Mouse (Mus musculus): ENCODE results near the gene BC051142.

Gene BC051142

DNA sequence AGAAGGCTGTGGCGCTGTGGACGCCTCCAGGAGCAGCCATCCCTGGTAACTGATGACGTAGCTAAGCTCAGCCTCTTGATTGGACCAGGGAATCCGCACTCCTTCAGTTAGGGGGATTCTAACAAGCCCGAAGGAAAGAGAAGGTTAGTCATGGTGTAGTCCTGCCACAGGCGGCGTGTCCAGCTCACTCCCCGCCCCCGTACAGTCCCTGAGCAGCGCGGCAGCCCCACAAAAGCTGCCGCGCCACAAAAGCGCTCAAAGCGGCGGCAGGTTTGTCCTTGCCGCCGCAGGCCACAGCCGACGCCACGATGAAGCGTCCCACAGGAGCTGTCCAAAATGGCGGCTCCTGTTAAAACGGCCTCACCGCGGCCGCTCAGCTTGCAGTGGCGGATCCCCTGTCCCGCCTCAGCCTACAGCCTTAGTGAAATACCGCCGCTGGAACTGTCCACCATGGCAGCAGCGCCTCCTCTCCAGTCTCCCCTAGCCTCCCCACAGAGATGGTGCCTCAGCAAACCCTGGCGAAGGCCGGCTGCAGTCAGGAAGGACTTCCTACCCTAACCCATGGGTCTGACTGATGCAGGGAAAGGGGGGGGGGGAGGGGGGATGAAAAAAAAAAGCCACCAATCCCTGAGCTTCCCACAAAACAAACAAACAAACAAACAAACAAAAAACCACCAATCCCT is at the start of gene BC051142:
TSS of gene BC051142 (plus strand) at position 110 of the 683 bp plus-strand sequence.
- DNase-seq (ENCODE audit: extremely low read depth, low read depth, low spot score) = no peak

DNA sequence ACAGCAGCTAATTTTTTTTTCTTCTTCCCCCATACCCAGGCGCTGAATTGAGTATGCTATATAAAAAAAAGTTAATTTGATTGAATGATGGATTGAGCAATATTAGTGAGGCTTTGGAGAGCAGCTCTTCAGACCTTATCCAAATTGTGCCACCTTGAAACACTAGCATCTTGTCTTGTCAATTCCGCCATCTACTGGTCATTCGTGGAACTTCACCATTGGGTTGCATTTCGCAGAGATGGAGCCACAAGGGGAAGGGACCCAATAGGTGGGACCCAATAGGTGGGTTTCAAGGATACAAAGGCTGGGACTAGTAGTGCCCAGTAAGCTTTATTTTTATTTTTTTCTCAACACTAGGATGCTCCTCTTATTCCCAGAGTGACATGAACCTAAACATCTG is 49.2 kb upstream of the BC051142 start:
- DNase-seq (ENCODE audit: extremely low read depth, low read depth, low spot score) = no peak

DNA sequence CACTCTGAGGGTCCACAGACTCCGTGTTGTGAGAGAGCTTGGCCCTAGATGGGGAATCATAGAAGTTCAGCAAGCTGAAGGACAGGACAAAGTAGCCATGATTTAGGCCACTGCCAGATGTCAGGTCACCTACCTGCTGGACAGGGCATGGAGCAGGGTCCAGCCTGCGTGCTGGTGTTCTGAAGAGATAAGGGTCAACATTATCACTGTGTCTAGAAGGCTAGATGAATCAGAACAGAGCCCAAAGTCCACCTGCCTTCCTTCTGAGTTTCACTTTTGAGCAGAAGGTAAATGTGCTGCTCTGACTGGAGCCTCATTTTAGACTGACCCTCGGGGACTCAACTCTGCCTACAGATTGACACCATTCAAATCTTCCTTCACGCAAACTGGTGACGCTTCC is 44.1 kb upstream of the BC051142 start, which contains the start of gene Btnl2:
TSS of gene Btnl2 (plus strand) at position 284 of the 400 bp plus-strand sequence.
- no peak for DNase-seq (ENCODE audit: extremely low read depth, low read depth, low spot score)

DNA sequence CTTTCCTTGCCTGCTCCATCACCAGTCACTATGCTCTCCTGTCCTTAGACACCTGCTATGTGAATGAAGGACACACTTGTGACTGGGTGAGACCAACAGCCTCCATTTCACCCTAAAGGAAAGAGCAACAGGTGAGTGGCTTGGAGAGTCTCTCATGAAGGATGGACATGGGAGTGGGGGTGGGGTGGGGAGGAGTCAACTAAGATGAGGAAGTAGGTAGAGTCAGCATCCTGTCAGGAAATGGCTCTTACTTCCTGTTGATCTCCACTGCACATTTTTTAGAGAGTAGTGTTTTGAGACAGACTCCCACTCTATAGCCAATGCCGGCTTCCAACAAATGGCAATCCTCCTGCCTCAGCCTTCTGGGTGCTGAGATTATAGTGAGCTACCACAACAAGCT is 43.7 kb upstream of the BC051142 start:
- no peak for DNase-seq (ENCODE audit: extremely low read depth, low read depth, low spot score)

DNA sequence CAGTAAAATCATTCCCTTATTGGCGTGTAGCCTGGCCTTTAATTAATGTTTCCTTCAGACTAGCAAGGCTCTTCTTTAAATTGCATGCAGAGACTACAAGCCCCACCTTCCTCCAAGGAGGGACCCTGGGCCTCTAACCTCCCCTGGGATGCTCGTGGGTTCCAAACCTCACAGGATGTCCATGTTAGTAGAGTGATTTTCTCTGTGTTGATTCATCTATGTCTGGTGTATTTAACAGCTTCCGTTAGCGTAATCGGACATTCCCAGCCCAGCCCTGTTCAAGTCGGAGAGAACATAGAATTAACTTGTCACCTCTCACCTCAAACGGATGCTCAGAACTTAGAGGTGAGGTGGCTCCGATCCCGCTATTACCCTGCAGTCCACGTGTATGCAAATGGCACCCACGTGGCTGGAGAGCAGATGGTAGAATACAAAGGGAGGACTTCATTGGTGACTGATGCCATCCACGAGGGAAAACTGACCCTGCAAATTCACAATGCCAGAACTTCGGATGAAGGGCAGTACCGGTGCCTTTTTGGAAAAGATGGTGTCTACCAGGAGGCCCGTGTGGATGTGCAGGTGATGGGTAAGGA is 35.6 kb upstream of the BC051142 start:
- no peak for DNase-seq (ENCODE audit: extremely low read depth, low read depth, low spot score)

DNA sequence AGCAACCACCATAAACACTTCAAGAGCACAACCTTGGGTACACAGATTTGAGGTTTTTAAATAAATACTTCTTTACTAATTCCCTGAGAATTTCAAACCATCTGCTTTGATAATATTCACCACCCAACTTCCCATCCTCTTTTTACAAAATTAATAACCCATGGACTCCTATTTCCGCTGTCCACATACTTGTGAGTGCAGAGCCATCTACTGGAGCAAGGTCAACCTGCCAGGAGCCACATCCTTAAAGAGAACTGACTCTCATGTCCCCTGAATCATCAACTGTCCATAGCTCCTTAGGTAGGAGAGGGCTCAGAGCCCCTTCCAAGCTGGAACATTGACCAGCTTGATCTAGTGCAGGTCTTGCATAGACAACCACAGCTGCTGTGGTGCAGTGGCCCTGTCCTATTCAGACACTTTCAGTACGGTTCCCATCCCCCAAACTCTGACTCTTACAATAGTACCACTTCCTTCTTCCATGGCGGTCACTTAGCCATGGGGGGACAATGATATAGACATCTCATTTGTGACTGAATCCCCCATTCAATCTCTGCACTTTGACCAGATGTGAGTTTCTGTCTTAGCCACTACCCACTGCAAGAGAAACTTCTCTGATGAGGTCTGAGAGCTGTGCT is 34.8 kb upstream of the BC051142 start:
- no peak for DNase-seq (ENCODE audit: extremely low read depth, low read depth, low spot score)

DNA sequence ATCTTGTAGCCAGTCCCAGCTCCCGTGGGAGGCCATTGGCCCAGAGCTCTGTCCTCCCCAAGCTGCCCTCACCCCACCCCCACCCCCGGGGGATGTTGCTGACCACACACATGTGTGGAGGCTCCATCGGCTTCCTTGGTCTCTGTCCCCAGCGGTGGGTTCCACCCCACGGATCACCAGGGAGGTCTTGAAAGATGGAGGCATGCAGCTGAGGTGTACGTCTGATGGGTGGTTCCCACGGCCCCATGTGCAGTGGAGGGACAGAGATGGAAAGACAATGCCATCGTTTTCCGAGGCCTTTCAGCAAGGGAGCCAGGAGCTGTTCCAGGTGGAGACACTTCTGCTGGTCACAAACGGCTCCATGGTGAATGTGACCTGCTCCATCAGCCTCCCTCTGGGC is 33.6 kb upstream of the BC051142 start:
- no peak for DNase-seq (ENCODE audit: extremely low read depth, low read depth, low spot score)

DNA sequence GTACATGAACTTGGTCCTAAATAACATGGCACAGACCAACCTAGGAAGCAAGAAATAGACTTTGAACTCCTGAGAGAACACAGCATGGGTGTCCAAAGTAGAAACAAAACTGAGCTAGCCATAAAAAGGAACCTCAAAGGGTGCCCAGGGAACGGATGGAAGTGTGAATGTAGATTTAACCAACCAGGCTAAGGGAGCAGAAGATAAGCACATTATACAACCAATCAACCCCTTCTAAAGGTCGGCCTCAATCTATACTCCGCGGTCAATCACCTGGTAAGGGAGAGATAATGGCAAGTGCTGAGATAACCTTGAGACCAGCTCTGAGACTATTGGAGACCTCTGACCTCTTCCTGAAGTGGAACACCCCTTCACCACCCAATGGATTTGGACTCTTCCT is 28.1 kb upstream of the BC051142 start:
- no peak for DNase-seq (ENCODE audit: extremely low read depth, low read depth, low spot score)

DNA sequence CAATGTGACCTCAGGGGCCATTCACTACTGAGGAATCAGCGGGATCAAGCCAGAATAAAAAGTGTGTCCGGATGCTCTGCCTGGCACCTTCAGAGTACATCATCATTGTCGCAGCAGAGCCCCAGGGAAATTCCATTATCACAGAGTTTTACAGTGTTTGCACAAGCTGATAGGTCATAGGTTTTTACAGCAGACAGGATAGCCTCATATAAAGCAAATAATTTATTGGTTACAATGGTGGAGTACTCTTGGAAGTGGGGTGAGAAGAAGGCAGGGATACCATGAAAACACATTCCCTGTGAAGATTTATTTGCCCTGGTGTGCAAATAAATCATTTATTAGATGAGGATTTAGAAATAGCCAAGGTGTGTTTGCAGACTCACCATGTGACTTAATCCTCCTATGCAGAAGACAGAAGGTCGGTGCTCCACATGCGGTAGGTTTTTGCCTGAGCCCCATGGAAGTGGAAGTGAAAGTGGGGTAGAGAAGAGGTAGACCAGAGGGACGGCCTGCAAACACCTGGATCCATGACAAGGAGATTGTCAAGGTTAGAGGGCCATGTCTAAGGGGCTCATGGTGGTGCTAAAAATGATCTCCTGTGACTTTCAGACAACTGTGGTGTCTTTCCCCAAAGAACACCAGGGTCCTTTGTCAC is 25.4 kb upstream of the BC051142 start:
- DNase-seq (ENCODE audit: extremely low read depth, low read depth, low spot score) = no peak

DNA sequence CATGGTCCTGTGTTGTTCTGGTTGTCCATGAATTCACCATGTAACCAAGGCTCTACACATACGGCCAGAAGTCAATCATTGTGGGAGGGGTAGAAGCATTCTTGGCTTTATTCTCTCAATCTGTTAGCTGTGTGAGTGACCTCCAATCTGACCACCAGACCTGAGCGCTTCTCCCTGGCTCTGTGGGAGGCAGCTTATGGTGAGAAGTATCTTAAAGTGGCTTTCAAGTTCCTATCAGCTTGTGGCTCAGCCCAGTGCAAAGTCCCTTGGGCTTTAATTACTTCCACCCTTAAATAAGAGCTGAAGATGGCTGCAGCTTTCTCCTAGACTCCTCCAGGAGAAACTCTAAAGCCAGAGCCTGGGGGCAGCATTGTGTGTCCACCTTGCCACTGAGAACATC is 21.8 kb upstream of the BC051142 start, which contains the start of gene Btnl1:
TSS of gene Btnl1 (plus strand) at position 286 of the 400 bp plus-strand sequence.
- DNase-seq (ENCODE audit: extremely low read depth, low read depth, low spot score) = no peak

DNA sequence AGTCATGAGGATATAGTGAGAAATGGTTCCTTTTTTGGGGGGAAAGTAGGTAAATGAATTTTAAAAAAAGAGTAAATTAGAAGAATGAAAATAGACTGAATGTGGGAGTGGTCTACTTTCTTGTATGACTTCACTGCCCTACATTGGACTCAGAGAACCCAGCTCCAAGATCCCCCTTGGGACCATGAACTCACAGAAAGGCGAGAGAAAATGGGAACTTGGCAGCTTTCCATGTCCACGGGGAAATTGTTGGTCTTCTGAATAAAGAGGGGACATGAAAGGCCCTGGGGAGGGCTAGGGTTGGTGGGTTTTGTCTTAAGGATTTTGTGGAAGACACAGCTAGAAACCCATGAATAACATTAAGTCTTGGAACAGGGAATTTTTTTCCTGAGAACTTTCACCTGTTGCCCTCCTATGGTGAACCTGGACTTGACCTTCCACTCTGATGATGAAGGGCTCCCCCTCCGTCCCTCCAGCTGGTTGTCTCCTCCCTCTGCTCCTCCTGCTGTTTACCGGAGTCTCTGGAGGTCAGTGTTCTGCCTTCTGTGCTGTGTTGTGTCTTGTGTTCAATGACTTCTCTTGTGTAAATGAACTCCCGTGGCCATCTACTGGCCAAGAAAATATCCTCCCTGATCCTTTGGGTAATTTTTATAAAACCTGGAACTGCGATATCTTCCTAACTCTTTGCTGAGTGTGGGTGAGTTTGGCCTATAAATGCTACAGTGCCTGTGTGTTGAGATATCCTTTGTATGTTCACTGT is 21.0 kb upstream of the BC051142 start:
- DNase-seq (ENCODE audit: extremely low read depth, low read depth, low spot score) = no peak

DNA sequence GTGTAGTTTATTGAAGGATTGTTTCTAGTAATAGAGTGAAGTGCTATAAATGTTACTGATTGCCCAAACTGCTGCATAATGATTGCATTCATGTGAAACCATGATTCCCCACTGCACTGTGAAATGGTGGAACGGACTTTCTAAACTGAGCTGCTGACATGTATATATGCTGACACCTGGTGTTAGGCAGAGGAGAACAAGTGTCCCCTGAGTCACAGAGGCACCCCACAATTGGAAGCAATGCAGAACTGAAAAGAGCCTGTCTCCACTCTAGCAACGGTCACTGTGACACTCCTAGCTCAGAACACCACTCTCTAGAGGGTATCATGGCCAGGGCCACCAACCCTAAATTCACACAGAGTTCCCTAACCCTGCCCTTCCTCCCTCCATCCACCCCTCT is 19.9 kb upstream of the BC051142 start:
- no peak for DNase-seq (ENCODE audit: extremely low read depth, low read depth, low spot score)

DNA sequence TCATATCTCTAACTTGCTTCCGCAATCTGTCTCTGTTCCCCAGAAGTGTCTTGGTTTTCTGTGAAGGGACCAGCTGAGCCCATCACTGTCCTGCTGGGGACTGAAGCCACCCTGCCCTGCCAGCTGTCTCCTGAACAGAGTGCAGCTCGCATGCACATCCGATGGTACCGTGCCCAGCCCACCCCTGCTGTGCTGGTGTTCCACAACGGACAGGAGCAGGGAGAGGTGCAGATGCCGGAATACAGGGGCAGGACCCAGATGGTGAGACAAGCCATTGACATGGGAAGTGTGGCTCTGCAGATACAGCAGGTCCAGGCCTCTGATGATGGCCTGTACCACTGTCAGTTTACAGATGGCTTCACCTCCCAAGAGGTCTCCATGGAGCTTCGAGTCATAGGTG is 19.2 kb upstream of the BC051142 start:
- no peak for DNase-seq (ENCODE audit: extremely low read depth, low read depth, low spot score)

DNA sequence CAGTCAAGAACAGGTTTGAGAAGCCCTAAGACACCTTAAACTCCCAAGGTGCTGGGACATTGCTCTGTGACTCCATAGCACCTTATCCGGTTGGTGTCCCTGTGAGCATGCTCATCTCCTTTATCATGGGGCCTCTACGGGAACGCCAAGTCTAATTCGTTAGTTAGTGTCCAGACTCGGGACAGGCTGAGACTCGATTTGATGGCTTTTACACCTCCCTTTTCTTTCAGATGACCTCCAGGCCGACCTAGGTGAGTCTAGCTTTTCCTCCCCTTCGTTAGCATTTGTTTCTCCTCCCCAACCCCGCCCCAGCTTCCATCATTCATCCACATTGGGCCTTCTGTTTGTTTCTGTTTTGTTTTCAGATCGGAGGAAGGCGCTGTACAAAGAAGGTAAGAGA is 16.7 kb upstream of the BC051142 start:
- no peak for DNase-seq (ENCODE audit: extremely low read depth, low read depth, low spot score)

DNA sequence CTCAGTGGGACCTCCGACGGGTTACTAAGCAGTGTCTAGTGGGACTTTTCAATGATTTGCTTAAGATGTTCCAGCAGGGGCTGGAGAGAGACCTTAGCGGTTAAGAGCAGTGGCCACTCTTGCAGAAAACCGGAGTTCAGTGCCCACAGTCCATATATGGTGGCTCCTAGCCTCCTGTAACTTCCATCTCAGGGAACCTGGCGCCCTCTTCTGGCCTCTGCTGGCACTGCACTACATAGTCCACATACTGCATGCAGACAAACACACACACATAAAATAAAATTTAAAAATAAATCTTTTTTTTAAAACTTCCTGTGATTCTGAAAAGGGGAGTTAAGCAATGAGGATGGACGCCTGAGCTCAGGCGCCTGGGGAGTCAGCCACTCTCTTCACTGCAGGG is 15.4 kb upstream of the BC051142 start:
- DNase-seq (ENCODE audit: extremely low read depth, low read depth, low spot score) = no peak

DNA sequence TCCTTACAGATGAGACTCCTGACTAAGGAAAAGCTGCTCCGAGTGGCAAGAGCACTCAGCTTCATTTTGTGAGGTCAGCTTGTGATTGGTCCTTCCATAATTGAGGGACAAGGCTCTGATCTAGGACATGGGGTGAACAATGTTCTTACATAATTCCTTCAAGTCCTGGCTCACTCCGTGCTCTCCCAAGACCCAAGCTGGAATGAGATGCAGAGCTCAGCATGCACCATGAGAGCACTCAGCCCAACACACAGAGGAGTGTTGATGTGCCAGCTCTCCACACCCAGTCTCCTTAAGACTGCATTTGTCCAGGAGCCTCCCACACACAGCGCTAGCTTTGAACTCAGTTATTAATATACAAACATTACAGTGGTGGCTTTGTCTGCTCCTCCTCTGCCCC is 13.9 kb upstream of the BC051142 start:
- DNase-seq (ENCODE audit: extremely low read depth, low read depth, low spot score) = no peak

DNA sequence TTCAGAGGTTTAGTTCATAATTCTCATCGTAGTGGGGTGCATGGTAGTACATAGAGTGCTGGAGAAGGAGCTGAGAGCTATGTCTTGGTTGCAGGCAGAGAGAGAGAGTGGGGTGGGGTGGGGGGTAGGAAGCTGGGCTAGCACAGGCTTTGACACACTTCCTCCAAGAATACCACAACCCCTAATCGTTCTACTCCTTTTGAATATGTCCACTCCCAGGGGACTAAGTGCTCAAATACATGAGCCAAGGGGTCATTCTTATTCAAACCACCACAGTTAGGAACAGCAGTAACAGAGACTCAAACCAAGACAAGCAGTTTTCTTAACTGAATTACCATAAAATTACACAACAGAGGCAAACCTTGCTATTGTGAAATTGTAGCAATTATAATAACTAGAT is 12.0 kb upstream of the BC051142 start:
- no peak for DNase-seq (ENCODE audit: extremely low read depth, low read depth, low spot score)

DNA sequence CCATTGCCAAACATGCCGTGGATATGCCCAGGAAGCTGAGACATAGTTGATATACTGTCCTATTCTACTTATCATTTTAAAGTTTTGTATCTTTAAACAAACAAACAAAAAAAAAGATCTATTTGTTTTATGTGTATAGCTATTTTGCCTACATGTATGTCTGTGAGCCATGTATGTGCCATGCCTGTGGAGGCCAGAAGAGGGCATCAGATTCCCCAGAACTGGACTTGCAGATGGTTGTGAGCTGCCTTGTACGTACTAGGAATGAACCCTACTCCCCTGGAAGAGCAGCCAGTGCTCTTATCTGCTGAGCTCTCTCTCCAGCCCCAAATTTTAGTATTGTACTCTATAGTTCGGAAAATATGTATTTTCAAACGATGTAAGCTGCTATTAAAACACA is 10.1 kb upstream of the BC051142 start:
- no peak for DNase-seq (ENCODE audit: extremely low read depth, low read depth, low spot score)

DNA sequence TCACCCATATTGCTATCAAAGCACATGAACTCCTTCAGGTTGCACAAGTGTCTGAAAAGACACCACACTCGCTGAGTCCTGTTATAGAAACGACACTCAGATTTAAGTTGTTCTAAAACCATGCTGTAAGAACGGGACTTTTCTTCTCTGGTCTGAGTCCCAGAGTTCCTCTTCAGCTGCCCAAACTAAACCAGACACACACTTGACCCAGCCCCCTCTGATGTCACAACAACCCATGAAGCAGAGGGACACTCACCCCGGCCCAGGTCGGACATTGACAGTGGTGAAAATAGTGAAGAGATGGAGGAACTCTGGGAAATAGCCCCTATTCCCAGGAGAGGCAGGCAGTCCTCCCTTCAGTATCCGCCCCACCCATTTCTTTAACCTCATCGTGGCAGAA is 7.1 kb upstream of the BC051142 start:
- DNase-seq (ENCODE audit: extremely low read depth, low read depth, low spot score) = no peak

DNA sequence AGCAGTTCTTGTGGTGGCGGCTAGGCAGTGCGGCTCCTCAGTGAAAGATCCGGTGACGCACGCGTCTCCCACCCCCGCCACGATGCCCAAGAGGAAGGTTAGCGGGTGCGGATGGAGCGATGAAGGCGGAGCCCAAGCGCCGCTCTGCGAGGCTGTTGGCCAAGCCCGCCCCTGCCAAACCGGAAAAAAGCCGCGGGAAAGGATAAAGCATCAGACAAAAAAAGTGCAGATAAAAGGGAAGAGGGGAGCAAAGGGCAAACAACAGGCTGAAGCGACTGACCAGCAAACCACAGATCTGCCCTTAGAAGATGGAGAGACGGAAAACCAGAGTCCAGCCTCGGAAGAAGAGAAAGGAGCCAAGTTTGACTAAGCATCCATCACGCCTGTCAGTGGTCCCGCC is 6.3 kb upstream of the BC051142 start:
- no peak for DNase-seq (ENCODE audit: extremely low read depth, low read depth, low spot score)

DNA sequence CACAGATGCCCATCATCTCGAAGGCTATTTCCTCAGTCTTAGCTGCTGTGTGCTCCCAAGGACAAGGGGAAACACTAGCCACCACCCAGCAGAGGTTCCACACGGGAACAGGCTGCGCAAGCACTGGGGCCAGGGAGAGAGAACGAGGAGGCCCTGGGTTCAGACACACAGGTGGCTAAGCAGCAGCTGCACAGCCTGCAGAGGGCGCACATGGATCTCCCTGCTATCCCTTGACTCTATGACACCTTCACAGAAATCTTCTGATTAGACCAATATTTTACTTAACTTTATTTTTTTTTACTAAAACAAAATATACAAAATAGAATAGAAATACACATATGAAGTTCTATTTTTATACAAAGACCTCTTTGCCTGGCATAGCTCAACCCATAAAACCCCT is 1.3 kb upstream of the BC051142 start:
- no peak for DNase-seq (ENCODE audit: extremely low read depth, low read depth, low spot score)
